Mouse (Mus musculus) CH12F3 (cell line): ENCODE measurements around the gene Gm11111.
"Not testable (repeated sequence)": the region's sequence is repeated elsewhere in the genome, so short reads cannot be mapped to it uniquely, and the experiment has no call there.

Experiments used
- in situ Hi-C: fragments of 300-500 bp; cut with MboI; formaldehyde crosslinking; loops from 2 replicates; pipeline ENCODE4 v1.14.3; 2020; ENCODE audit warnings: low sequenced_read_pairs

Gm11111 gene

DNA sequence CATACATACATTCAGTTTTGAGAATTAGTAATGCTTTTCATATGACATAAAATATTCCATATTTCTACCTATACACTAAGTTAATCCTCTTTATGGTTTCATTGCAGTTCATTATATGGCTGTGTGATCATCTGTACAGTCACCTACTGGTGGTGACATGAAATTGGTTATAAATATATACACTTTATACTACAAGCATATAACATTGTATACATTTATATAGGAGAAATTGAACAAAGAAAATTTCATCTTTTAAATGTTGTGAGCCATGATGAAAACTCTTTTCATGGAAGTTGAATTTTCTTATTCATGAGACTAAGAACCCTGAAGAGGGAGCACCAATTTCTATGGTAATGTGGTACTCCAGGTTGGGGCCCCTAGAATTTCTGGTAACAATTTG is at the start of gene Gm11111:
Gm11111 (plus strand) TSS at position 301 of the 400 bp plus-strand sequence.
- in situ Hi-C loops = no loop called here

- in situ Hi-C loops = no loop called here
These were observed 36.3 kb upstream of the Gm11111 start for GRCm38 (mm10) chr5:98516214-98516613.

DNA sequence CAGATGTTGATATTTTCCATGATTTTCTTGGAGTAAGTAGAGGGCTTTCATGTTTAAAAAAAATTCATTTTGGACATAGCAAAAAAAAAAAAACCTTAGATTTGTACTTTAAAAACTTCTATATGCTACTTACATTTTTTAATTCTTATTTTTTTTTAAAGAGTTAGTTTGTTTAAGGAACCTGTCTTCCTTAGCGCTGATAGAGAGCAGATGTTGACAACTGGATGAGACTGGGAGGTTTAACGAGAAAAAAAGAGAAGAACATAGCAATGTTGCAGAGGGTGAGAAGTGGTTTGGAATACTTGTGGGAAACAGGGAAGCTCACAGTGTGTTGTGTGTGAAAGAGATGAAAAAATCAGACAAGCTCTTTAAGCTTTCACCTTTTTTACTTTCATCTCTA is 32.4 kb upstream of the Gm11111 start:
- in situ Hi-C loops = no loop called here

- in situ Hi-C loops = no loop called here
These were observed 30.1 kb upstream of the Gm11111 start for GRCm38 (mm10) chr5:98522270-98522977.

DNA sequence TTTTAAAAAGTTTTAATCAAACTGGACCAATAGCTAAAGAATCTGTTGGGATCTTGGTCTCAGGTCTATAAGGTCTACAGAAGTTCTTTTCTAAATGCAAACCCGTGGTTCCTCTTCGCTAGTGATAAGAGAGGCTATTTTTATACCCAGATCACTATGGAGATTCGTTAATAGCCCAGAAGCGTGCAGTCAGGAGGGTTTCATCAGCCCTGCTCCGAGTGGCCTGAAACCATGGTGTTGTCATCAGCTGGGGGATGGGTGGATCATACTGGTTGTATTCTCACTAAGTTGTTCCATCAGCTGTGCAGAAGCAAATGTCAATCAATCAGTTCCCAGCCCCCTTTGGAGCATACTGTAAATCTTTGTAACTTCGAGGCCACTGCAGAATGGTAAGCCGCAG is 29.4 kb upstream of the Gm11111 start:
- in situ Hi-C loops = no loop called here

- in situ Hi-C loops = no loop called here
These were observed 28.7 kb upstream of the Gm11111 start for GRCm38 (mm10) chr5:98523783-98524182.

DNA sequence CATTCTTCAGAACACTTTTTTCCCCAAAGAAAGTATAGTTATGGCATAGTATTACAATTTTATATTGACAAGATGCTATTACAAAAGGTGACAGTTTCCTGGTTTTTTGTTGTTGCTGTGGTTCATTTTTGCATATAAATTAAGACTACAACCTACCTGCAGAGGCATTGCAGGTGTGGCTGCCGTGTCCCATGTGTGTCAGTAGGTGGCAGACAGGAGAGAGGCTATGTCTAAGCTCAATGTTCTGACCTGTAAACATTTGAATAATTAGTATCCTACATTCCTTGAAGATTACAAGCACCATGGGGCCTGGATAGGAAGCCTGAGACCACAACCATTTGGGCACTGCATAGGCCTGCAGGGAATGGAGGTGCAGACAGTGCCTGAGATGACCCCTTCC is 11.2 kb upstream of the Gm11111 start:
- in situ Hi-C loops = no loop called here

DNA sequence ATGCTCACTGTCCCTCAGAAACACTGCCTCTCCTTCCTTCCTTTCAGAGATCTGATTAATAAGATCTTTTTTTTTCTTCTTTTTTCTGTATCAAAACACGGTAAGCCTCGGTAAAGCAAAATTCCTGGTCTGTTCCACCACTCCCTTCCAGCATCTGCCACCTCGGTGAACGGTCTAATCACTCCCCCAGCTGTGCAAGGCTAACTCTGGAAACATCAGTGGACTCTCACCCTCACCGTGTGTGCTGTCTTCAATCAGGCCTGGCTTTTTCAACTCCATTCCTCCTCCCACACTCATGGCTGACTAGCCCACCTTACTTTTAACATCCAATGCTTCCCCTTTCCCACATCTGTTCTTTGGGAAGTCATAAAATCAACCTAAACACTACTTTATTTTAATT is 2.2 kb upstream of the Gm11111 start:
- in situ Hi-C loops = no loop called here

- in situ Hi-C loops = no loop called here
These were observed 1.6 kb upstream of the Gm11111 start for GRCm38 (mm10) chr5:98550873-98551272.

- in situ Hi-C loops = no loop called here
These were observed 511 bp downstream of the Gm11111 start for GRCm38 (mm10) chr5:98552811-98553601.

GRCm38 (mm10) chr5:98561301-98561700 is 8.8 kb downstream of the Gm11111 start:
- in situ Hi-C loops = no loop called here

GRCm38 (mm10) chr5:98562806-98563205 is 10.3 kb downstream of the Gm11111 start:
- in situ Hi-C loops = no loop called here

DNA sequence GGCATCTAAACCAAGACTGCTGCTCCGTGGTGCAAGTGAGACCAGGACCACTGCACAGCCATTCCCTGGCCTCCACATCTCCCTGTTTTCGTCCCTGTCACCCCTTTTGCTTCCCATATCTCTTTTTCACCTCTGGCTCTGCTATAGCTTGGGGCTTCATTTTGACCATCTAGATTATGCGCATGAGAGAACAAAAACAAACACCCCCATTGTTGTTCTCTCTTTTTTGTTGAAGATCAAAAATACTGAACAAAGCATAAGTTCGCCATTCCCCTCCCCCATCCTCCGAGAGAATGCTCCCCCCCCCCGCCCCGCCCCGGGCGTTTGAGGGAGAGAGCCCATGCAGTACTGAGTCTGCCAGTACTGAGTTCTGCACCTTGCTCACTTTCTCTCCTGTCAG is 11.3 kb downstream of the Gm11111 start:
- in situ Hi-C loops = no loop called here

DNA sequence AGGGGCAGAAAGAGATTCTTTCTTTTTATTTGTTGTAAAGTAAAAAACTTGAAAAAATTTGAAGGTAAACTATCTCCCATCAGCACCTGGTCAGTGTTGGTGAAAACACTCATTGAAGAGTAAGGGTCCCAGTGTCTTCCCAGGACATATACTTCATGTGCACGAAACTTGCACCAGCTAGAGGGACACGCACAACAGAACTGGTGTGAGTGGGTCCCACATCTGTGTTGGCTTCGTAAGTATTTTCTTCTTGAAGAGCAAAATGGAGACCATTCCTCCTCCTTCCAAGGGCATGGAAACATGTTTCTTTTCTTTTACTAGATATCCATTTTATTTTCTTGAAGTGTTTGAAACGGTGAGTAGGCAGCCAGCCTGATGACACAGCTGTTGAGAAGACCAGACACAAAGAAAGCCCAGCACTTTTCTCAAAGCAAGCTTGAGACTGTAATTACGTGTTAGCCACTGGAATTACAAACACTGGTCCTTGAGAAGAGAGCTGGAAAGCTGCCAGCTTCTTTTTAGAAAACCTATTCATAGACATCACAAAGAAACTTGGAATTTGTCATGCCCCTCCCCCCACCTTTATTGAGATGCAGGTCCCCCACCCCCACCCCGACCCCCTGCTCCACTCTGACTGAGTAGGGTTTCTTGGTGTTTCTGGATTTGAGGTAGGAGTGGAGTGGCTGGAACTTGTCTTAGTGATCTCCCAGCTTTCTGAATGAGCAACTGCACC is 14.1 kb downstream of the Gm11111 start:
- in situ Hi-C loops = no loop called here

- in situ Hi-C loops = no loop called here
These were observed 16.0 kb downstream of the Gm11111 start for GRCm38 (mm10) chr5:98568481-98568880.

- in situ Hi-C loops = no loop called here
These were observed 16.6 kb downstream of the Gm11111 start for GRCm38 (mm10) chr5:98569029-98569513.

DNA sequence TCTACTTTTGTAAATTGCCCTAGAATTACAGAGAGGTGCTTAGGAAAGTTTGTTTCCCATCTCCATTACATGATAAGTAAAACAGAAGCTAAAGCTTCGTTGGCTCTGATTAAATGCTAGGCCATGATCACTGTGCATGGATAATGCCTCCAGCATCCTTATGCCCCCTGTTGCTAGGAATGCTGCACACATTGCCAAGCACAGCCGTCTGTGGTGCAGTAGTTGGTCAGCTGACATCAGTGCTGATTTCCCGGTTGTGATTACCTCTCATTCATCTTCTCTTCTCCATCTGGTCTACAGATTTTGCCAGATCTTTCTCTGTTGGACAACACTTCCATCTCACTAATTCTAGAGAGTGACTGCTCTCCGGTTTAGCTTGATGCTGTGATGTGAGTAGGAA is 19.9 kb downstream of the Gm11111 start:
- in situ Hi-C loops = no loop called here

DNA sequence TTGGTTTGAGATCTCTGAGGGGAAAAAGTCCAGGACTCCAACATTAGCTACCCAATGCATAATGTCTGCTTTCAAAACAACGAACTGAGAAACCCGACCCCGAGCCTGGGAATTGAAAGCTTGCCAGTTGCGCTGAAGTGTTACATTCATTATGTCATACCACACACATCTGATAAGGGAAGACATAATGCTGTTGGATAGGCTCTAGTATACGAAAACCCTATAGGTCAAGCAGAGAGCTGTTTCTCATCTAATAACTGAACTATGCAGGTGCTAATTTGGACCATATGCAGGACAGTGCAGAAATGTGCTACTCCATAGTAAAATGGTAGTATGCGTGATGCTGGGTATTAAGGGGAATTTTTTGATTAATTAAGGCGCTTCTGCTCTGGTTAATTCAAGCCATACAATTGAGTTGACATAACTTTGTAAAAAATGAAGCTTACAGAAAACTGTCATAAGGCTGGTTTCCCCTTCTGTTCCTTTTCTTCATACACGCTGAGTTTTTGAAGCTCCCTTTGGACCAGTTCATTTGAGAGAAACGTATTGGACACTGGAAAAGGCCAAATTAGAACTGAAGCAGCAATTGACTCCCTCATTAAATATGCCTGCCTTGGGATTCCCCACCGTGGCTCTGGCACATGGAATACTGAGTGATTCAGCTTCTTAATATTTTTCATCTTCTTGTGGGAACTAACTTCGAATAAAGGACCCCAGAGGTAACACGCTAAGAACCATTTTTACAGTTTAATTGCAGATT is 22.4 kb downstream of the Gm11111 start:
- in situ Hi-C loops = no loop called here

DNA sequence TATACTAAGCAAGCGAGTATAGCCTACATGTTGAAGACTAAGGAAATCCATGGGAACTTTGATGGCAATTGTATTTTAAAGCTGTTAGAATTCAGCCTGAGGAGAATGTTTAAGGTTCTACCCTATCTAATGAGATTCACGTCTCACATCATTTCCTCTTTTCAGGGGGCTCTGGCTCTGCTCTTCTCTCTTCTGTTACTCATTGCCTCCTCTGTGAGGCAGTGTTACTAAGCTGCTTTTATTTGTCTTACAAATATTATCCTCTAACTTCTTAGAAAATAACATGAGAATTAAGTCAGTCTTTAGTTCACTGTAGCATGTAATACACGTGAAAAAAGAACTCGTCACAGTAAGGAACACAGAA is 23.0 kb downstream of the Gm11111 start:
- in situ Hi-C loops = no loop called here

GRCm38 (mm10) chr5:98576538-98576937 is 24.0 kb downstream of the Gm11111 start:
- in situ Hi-C loops = not testable (repeated sequence)

DNA sequence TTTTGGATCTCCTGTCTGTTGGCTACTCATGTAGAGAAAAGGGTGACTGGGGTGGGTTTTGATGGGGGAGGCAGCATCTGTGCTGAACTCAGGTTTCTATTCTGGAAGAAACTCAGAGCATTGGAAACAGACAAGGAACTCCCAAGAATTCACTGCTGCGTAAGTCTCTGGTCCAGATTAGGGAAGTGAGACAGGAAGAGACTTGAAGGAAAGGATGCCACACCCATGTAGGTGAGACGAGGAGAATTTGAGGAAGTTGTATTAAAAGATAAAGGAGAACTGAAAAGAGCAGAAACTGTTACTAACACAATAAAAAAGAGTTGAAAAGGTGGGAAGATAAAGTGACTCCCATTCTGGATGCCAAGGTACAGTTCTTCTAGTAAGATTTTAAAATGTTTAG is 25.9 kb downstream of the Gm11111 start:
- in situ Hi-C loops = no loop called here
